Comparison of ENCODE assay signal across 16 mouse cellular contexts in genomic region chr2:45287530-45288009, GRCm38 (mm10).
DNase-seq lines count a peak whose midpoint lies in the region; ATAC-seq and TF ChIP-seq lines count a peak whose summit lies in the region.
"Had no signal": no experiment of that assay in that cellular context is flagged by ENCODE, and none has a peak within 500 bp of the region (broad histone marks: within the 10 kb centered on the region; RNA-seq: fewer than 3 reads in every experiment).

No protein-coding gene starts in this region.

- no peaks in the 10 kb centered on the region for H3K27me3 ChIP-seq in hindbrain, embryonic 11.5 days (ENCODE audit: control insufficient read depth, insufficient read depth, low read length)
- H3K27me3 ChIP-seq in hindbrain, embryonic 16.5 days (replicated peaks; ENCODE audit: control insufficient read depth, insufficient read depth, low read length), result no peaks in the 10 kb centered on the region
- no peaks in the 10 kb centered on the region for H3K27me3 ChIP-seq in stomach, embryonic 14.5 days (ENCODE audit: control insufficient read depth, insufficient read depth, low read length)
- H3K27me3 ChIP-seq in stomach, postnatal 0 days (ENCODE audit: control insufficient read depth, insufficient read depth, low read length), result no peaks in the 10 kb centered on the region
- H3K27me3 ChIP-seq: liver, embryonic 12.5 days had no signal

- TF ChIP-seq EP300 in stomach, postnatal 0 days (optimal IDR thresholded peaks at IDR 0.05), result no peak

- 0 out of 2 replicates have a peak, but pooled peaks cover 2% of the 10 kb centered on the region for H3K4me1 ChIP-seq in hindbrain, embryonic 11.5 days (replicated peaks; ENCODE audit: control insufficient read depth, insufficient read depth, low read length)
- H3K4me1 ChIP-seq in hindbrain, embryonic 16.5 days (ENCODE audit: control insufficient read depth, insufficient read depth, low read depth, low read length), result no peaks in the 10 kb centered on the region
- H3K4me1 ChIP-seq in stomach, embryonic 14.5 days (ENCODE audit: control insufficient read depth, insufficient read depth, low read length), result no peaks in the 10 kb centered on the region
- H3K4me1 ChIP-seq in stomach, postnatal 0 days (replicated peaks; ENCODE audit: control insufficient read depth, insufficient read depth), result no peaks in the 10 kb centered on the region
- H3K4me1 ChIP-seq: liver, embryonic 12.5 days had no signal

- no peak overlapping the region for H3K9ac ChIP-seq in hindbrain, embryonic 11.5 days (ENCODE audit: low read depth, low read length)
- no peak overlapping the region for H3K9ac ChIP-seq in hindbrain, embryonic 16.5 days (ENCODE audit: low read depth, low read length)
- H3K9ac ChIP-seq in stomach, embryonic 14.5 days (replicated peaks; ENCODE audit: low read depth, low read length), result no peak overlapping the region
- no peak overlapping the region for H3K9ac ChIP-seq in stomach, postnatal 0 days (ENCODE audit: low read length)
- H3K9ac ChIP-seq: liver, embryonic 12.5 days had no signal

- peak; percentile 59 for ATAC-seq in hindbrain, embryonic 11.5 days (ENCODE audit: low FRiP score)
- no peak for ATAC-seq in hindbrain, embryonic 16.5 days
- peak; percentile 78 for ATAC-seq in stomach, embryonic 14.5 days (ENCODE audit: insufficient number of reproducible peaks, insufficient read depth, low FRiP score, low read depth)
- ATAC-seq in stomach, postnatal 0 days (ENCODE audit: low FRiP score, low TSS enrichment), result no peak
- ATAC-seq: liver, embryonic 12.5 days had no signal

- intact Hi-C loops in left cerebral cortex, postnatal 36 days (cut with DNase I), result no loop called here

- H3K9me3 ChIP-seq in hindbrain, embryonic 11.5 days (ENCODE audit: control insufficient read depth, low read length), result no peaks in the 10 kb centered on the region
- no peaks in the 10 kb centered on the region for H3K9me3 ChIP-seq in hindbrain, embryonic 16.5 days (ENCODE audit: control insufficient read depth, low read length)
- no peaks in the 10 kb centered on the region for H3K9me3 ChIP-seq in stomach, embryonic 14.5 days (ENCODE audit: control insufficient read depth, low read depth, low read length)
- H3K9me3 ChIP-seq in stomach, postnatal 0 days (ENCODE audit: control insufficient read depth, low read length), result no peaks in the 10 kb centered on the region
- H3K9me3 ChIP-seq: liver, embryonic 12.5 days had no signal

- H3K4me2 ChIP-seq in hindbrain, embryonic 11.5 days (replicated peaks; ENCODE audit: low read depth, low read length), result no peak overlapping the region
- no peak overlapping the region for H3K4me2 ChIP-seq in hindbrain, embryonic 16.5 days (ENCODE audit: low read length)
- H3K4me2 ChIP-seq in stomach, embryonic 14.5 days (replicated peaks; ENCODE audit: low read depth, low read length), result no peak overlapping the region
- H3K4me2 ChIP-seq in stomach, postnatal 0 days (replicated peaks; ENCODE audit: low read depth), result no peak overlapping the region
- H3K4me2 ChIP-seq: liver, embryonic 12.5 days had no signal

- TF ChIP-seq CTCF in stomach, postnatal 0 days (IDR thresholded peaks at IDR 0.05; ENCODE audit: low read depth), result no peak

- no peaks in the 10 kb centered on the region for H3K36me3 ChIP-seq in hindbrain, embryonic 11.5 days (ENCODE audit: control insufficient read depth, insufficient read depth, low read length)
- H3K36me3 ChIP-seq in hindbrain, embryonic 16.5 days (ENCODE audit: control insufficient read depth, insufficient read depth, low read length), result no peaks in the 10 kb centered on the region
- H3K36me3 ChIP-seq in stomach, embryonic 14.5 days (ENCODE audit: control insufficient read depth, insufficient read depth, low read length), result no peaks in the 10 kb centered on the region
- H3K36me3 ChIP-seq in stomach, postnatal 0 days (ENCODE audit: control insufficient read depth, insufficient read depth, low read length), result no peaks in the 10 kb centered on the region
- H3K36me3 ChIP-seq: liver, embryonic 12.5 days had no signal

- peak; percentile 14 for DNase-seq in hindbrain, embryonic 11.5 days (ENCODE audit: low spot score)
- no peak for DNase-seq in stomach, postnatal 0 days (ENCODE audit: low spot score)
- DNase-seq in kidney, postnatal 14 days, result peak; percentile 11
- DNase-seq in ovary, postnatal 10 days (ENCODE audit: low spot score), result no peak
- DNase-seq in left cerebral cortex, postnatal 36 days (ENCODE audit: low spot score in 2 of 2), result no peak
- DNase-seq in spleen, postnatal 14 days (ENCODE audit: low spot score in 2 of 2), result no peak
- DNase-seq: adrenal gland, postnatal 36 days; B cell, adult 2 months; cerebellum, adult 18-20 months; heart, postnatal 36 days; lung, postnatal 36 days; thymus, postnatal 14 days had no signal

- WGBS in hindbrain, embryonic 11.5 days, result 48% methylated on average over 7 of the region's 7 CpGs
- WGBS in hindbrain, embryonic 16.5 days, result 51% methylated on average over 7 of the region's 7 CpGs
- WGBS in stomach, embryonic 14.5 days, result 43% methylated on average over 7 of the region's 7 CpGs
- 49% methylated on average over 7 of the region's 7 CpGs for WGBS in stomach, postnatal 0 days

- H3K27ac ChIP-seq in hindbrain, embryonic 11.5 days (ENCODE audit: low read depth, low read length), result no peak overlapping the region
- H3K27ac ChIP-seq in hindbrain, embryonic 16.5 days (ENCODE audit: low read depth, low read length), result no peak overlapping the region
- no peak overlapping the region for H3K27ac ChIP-seq in stomach, embryonic 14.5 days (ENCODE audit: low read length)
- no peak overlapping the region for H3K27ac ChIP-seq in stomach, postnatal 0 days (replicated peaks)
- H3K27ac ChIP-seq: liver, embryonic 12.5 days had no signal

- no peak overlapping the region for H3K4me3 ChIP-seq in hindbrain, embryonic 11.5 days (ENCODE audit: low read depth, low read length)
- H3K4me3 ChIP-seq in hindbrain, embryonic 16.5 days (ENCODE audit: low read length), result no peak overlapping the region
- no peak overlapping the region for H3K4me3 ChIP-seq in stomach, embryonic 14.5 days (ENCODE audit: low read depth, low read length)
- H3K4me3 ChIP-seq in stomach, postnatal 0 days (ENCODE audit: low read depth, low read length), result no peak overlapping the region
- H3K4me3 ChIP-seq: erythroblast, embryonic 14.5 days; liver, embryonic 12.5 days had no signal

Comparison
In these comparisons a context has a peak if more than half of its experiments do, and no peak if none do; other contexts are left out.
1. ATAC-seq: peak in hindbrain, embryonic 11.5 days (single experiment) and stomach, embryonic 14.5 days (single experiment); none in hindbrain, embryonic 16.5 days (single experiment) and stomach, postnatal 0 days (single experiment).
2. DNase-seq: peak in hindbrain, embryonic 11.5 days (single experiment) and kidney, postnatal 14 days (single experiment); none in stomach, postnatal 0 days (single experiment), ovary, postnatal 10 days (single experiment), left cerebral cortex, postnatal 36 days (0 of 2) and spleen, postnatal 14 days (0 of 2).